Mouse (Mus musculus) heart, adult 2 months (tissue): Measurements from ENCODE around the gene Stard3.

Source experiments
- CTCF ChIP-seq: fragments of 200-600 bp; IDR thresholded peaks from 2 replicates; pipeline ENCODE4 v1.8.1; 2022; ENCODE audit warnings: antibody characterized with exemption, mild to moderate bottlenecking, moderate library complexity
- POLR2A ChIP-seq: fragments of 200-500 bp; IDR thresholded peaks from 2 replicates; pipeline ENCODE4 v1.6.1; 2011; ENCODE audit warnings: mild to moderate bottlenecking, low read depth, low read length, control low read depth; ENCODE audit not compliant: insufficient read depth

GRCm38 (mm10) chr11:98428436-98428835 is 70.3 kb downstream of the Stard3 start:
- TF ChIP-seq CTCF (no peak), POLR2A (no peak)
